ENCODE assay signal across 16 mouse cellular contexts in genomic region chr11:20045586-20045985, GRCm38 (mm10).
DNase-seq lines count a peak whose midpoint lies in the region; ATAC-seq and TF ChIP-seq lines count a peak whose summit lies in the region.
"Had no signal": no experiment of that assay in that cellular context is flagged by ENCODE, and none has a peak within 500 bp of the region (broad histone marks: within the 10 kb centered on the region; RNA-seq: fewer than 3 reads in every experiment).

No protein-coding gene starts in this region.

- no peak for DNase-seq in hindbrain, postnatal 0 days (ENCODE audit: low spot score)
- no peak for DNase-seq in lung, embryonic 14.5 days
- DNase-seq in lung, postnatal 4 days: no peak
- DNase-seq in B cell, adult 2 months: peak; percentile 14 to 17
- no peak for DNase-seq in right cerebral cortex, adult 18-20 months
- DNase-seq: cerebellum, adult 18-20 months; gastrocnemius, postnatal 14 days; left cerebral cortex, postnatal 4 days; midbrain, embryonic 14.5 days; thymus, postnatal 36 days had no signal

- H3K9ac ChIP-seq in hindbrain, postnatal 0 days (replicated peaks; ENCODE audit: low read length): no peak overlapping the region
- no peak overlapping the region for H3K9ac ChIP-seq in hindbrain, embryonic 12.5 days
- H3K9ac ChIP-seq in lung, embryonic 14.5 days: no peak overlapping the region
- H3K9ac ChIP-seq: neural tube, embryonic 15.5 days had no signal

- no peaks in the 10 kb centered on the region for H3K27me3 ChIP-seq in hindbrain, postnatal 0 days (ENCODE audit: insufficient read depth, low read length)
- no peaks in the 10 kb centered on the region for H3K27me3 ChIP-seq in hindbrain, embryonic 12.5 days
- H3K27me3 ChIP-seq in lung, embryonic 14.5 days (ENCODE audit: insufficient read depth, low read length): no peaks in the 10 kb centered on the region
- no peaks in the 10 kb centered on the region for H3K27me3 ChIP-seq in E14TG2a.4 (ENCODE audit: insufficient read depth, low read length)
- H3K27me3 ChIP-seq: megakaryocyte, embryonic 14.5 days; neural tube, embryonic 15.5 days had no signal

- H3K4me2 ChIP-seq in hindbrain, postnatal 0 days (ENCODE audit: low read depth, low read length): no peak overlapping the region
- no peak overlapping the region for H3K4me2 ChIP-seq in hindbrain, embryonic 12.5 days (replicated peaks)
- no peak overlapping the region for H3K4me2 ChIP-seq in lung, embryonic 14.5 days
- H3K4me2 ChIP-seq: neural tube, embryonic 15.5 days had no signal

- H3K4me1 ChIP-seq in hindbrain, postnatal 0 days (ENCODE audit: insufficient read depth, low read length): no peaks in the 10 kb centered on the region
- peaks cover 15% of the 10 kb centered on the region for H3K4me1 ChIP-seq in hindbrain, embryonic 12.5 days
- no peaks in the 10 kb centered on the region for H3K4me1 ChIP-seq in lung, embryonic 14.5 days (ENCODE audit: insufficient read depth)
- H3K4me1 ChIP-seq in E14TG2a.4 (replicated peaks; ENCODE audit: low read depth, low read length): peaks cover 36% of the 10 kb centered on the region

- ATAC-seq in hindbrain, postnatal 0 days: no peak
- no peak for ATAC-seq in hindbrain, embryonic 12.5 days (ENCODE audit: low FRiP score)
- ATAC-seq in lung, embryonic 14.5 days (ENCODE audit: insufficient read depth): no peak
- ATAC-seq in frontal cortex, adult (ENCODE audit: low TSS enrichment): no peak

- 65% methylated on average over 3 of the region's 3 CpGs for WGBS in hindbrain, postnatal 0 days
- 70% methylated on average over 3 of the region's 3 CpGs for WGBS in hindbrain, embryonic 12.5 days
- 72% methylated on average over 3 of the region's 3 CpGs for WGBS in lung, embryonic 14.5 days

- TF ChIP-seq CTCF in hindbrain, postnatal 0 days (IDR thresholded peaks at IDR 0.05; ENCODE audit: low read depth): peak; percentile 22; the same call in 1 of the 2 replicates
- peak; percentile 37 for TF ChIP-seq CTCF in lung, embryonic 14.5 days (IDR thresholded peaks at IDR 0.05; ENCODE audit: low read depth)
- peak; percentile 41 for TF ChIP-seq CTCF in E14TG2a.4 (conservative IDR thresholded peaks at IDR 0.05; ENCODE audit: low read length)

- H3K4me3 ChIP-seq in hindbrain, postnatal 0 days (ENCODE audit: low read length): no peak overlapping the region
- no peak overlapping the region for H3K4me3 ChIP-seq in hindbrain, embryonic 12.5 days
- H3K4me3 ChIP-seq in lung, embryonic 14.5 days (ENCODE audit: low read depth, low read length): no peak overlapping the region
- no peak overlapping the region for H3K4me3 ChIP-seq in E14TG2a.4 (replicated peaks; ENCODE audit: low read length)
- H3K4me3 ChIP-seq: embryonic facial prominence, embryonic 10.5 days; megakaryocyte, embryonic 14.5 days; neural tube, embryonic 15.5 days had no signal

- H3K9me3 ChIP-seq in hindbrain, postnatal 0 days (ENCODE audit: low read length): no peaks in the 10 kb centered on the region
- no peaks in the 10 kb centered on the region for H3K9me3 ChIP-seq in hindbrain, embryonic 12.5 days (replicated peaks)
- no peaks in the 10 kb centered on the region for H3K9me3 ChIP-seq in lung, embryonic 14.5 days (ENCODE audit: low read depth, low read length)
- no peaks in the 10 kb centered on the region for H3K9me3 ChIP-seq in E14TG2a.4 (ENCODE audit: low read length)
- H3K9me3 ChIP-seq: embryonic facial prominence, embryonic 10.5 days; megakaryocyte, embryonic 14.5 days; neural tube, embryonic 15.5 days had no signal

- no peak overlapping the region for H3K27ac ChIP-seq in hindbrain, postnatal 0 days
- H3K27ac ChIP-seq in hindbrain, embryonic 12.5 days: no peak overlapping the region
- H3K27ac ChIP-seq in lung, embryonic 14.5 days (ENCODE audit: low read depth): no peak overlapping the region
- H3K27ac ChIP-seq: embryonic facial prominence, embryonic 10.5 days; neural tube, embryonic 15.5 days had no signal

- H3K36me3 ChIP-seq in hindbrain, postnatal 0 days (ENCODE audit: insufficient read depth, low read length): no peaks in the 10 kb centered on the region
- H3K36me3 ChIP-seq in hindbrain, embryonic 12.5 days: no peaks in the 10 kb centered on the region
- no peaks in the 10 kb centered on the region for H3K36me3 ChIP-seq in lung, embryonic 14.5 days (ENCODE audit: insufficient read depth)
- no peaks in the 10 kb centered on the region for H3K36me3 ChIP-seq in E14TG2a.4 (ENCODE audit: insufficient read depth, low read length)
- H3K36me3 ChIP-seq: embryonic facial prominence, embryonic 10.5 days; neural tube, embryonic 15.5 days had no signal

Comparison
In these comparisons a context has a peak if more than half of its experiments do, and no peak if none do; other contexts are left out.
1. DNase-seq: peak in B cell, adult 2 months (2 of 2); none in hindbrain, postnatal 0 days (single experiment), lung, embryonic 14.5 days (single experiment), lung, postnatal 4 days (0 of 2) and right cerebral cortex, adult 18-20 months (single experiment).
2. Peak in every context shown above with its lines, with median percentiles within 50 percentile points of each other: CTCF ChIP-seq.